Mouse (Mus musculus) retina, embryonic 14.5 days (tissue): ENCODE measurements around the gene Basp1.

Experiments used
- DNase-seq: peaks from one replicate; pipeline ENCODE4 v3.0.0-alpha.2; 2015; ENCODE audit warnings: low spot score

The Basp1 gene

GRCm38 (mm10) chr15:25363636-25364035, 49.9 kb downstream of the Basp1 start:
- DNase-seq, result no peak

- no peak for DNase-seq
Observed at GRCm38 (mm10) chr15:25360825-25361224, 52.7 kb downstream of the Basp1 start.

GRCm38 (mm10) chr15:25358680-25359097, 54.9 kb downstream of the Basp1 start:
- DNase-seq, result peak; percentile 51

GRCm38 (mm10) chr15:25355339-25355738, 58.2 kb downstream of the Basp1 start:
- no peak for DNase-seq

- no peak for DNase-seq
Observed at GRCm38 (mm10) chr15:25354738-25355137, 58.8 kb downstream of the Basp1 start.

GRCm38 (mm10) chr15:25353498-25353897, 60.1 kb downstream of the Basp1 start:
- DNase-seq, result no peak

GRCm38 (mm10) chr15:25343263-25343662, 70.3 kb downstream of the Basp1 start:
- DNase-seq, result no peak

- DNase-seq, result no peak
Observed at GRCm38 (mm10) chr15:25335277-25335676, 78.3 kb downstream of the Basp1 start.

- DNase-seq, result no peak
Observed at GRCm38 (mm10) chr15:25331877-25332445, 81.6 kb downstream of the Basp1 start.

- DNase-seq, result no peak
Observed at GRCm38 (mm10) chr15:25330946-25331345, 82.6 kb downstream of the Basp1 start.

GRCm38 (mm10) chr15:25322601-25323000, 91.0 kb downstream of the Basp1 start:
- no peak for DNase-seq

GRCm38 (mm10) chr15:25322111-25322510, 91.5 kb downstream of the Basp1 start:
- DNase-seq, result no peak

GRCm38 (mm10) chr15:25321636-25322035, 91.9 kb downstream of the Basp1 start:
- DNase-seq, result no peak

- no peak for DNase-seq
Observed at GRCm38 (mm10) chr15:25314471-25314870, 99.1 kb downstream of the Basp1 start.
